In genomic region chr6:140995340-140996135, GRCm38 (mm10) we compare ENCODE assay signal across 8 mouse cellular contexts.
DNase-seq lines count a peak whose midpoint lies in the region; ATAC-seq and TF ChIP-seq lines count a peak whose summit lies in the region.

No protein-coding gene starts in this region.

- WGBS in hindbrain, postnatal 0 days, result 74% methylated on average over 14 of the region's 14 CpGs
- WGBS in hindbrain, embryonic 13.5 days, result 79% methylated on average over 14 of the region's 14 CpGs
- 77% methylated on average over 14 of the region's 14 CpGs for WGBS in kidney, embryonic 15.5 days

- no peak for TF ChIP-seq POLR2A in brain, embryonic 14.5 days (IDR thresholded peaks at IDR 0.05; ENCODE audit: borderline replicate concordance, extremely low read depth, insufficient read depth, insufficient read length, poor library complexity, severe bottlenecking)

- DNase-seq in hindbrain, postnatal 0 days (ENCODE audit: low spot score), result peak; percentile 52
- peak; percentile 68 for DNase-seq in brain, embryonic 14.5 days (ENCODE audit: low read depth)
- DNase-seq in left cerebral cortex, postnatal 36 days (ENCODE audit: low spot score in 2 of 2), result no peak
- DNase-seq in urinary bladder, postnatal 14 days (ENCODE audit: low spot score), result no peak

- no peak for ATAC-seq in hindbrain, postnatal 0 days
- ATAC-seq in hindbrain, embryonic 13.5 days (ENCODE audit: low FRiP score), result no peak
- ATAC-seq in granulocyte monocyte progenitor cell, adult 5-6 weeks (replicated peaks; ENCODE audit: poor library complexity, severe bottlenecking), result peak; percentile 81
- ATAC-seq in megakaryocyte progenitor cell, adult 5-6 weeks (replicated peaks; ENCODE audit: poor library complexity), result peak; percentile 83
- ATAC-seq in kidney, embryonic 15.5 days (replicated peaks; ENCODE audit: low FRiP score), result no peak

- H3K9me3 ChIP-seq in hindbrain, postnatal 0 days (ENCODE audit: low read length), result no peaks in the 10 kb centered on the region
- no peaks in the 10 kb centered on the region for H3K9me3 ChIP-seq in hindbrain, embryonic 13.5 days
- peaks cover 4% of the 10 kb centered on the region; the same call in 1 of the 2 replicates for H3K9me3 ChIP-seq in kidney, embryonic 15.5 days (replicated peaks)

- H3K9ac ChIP-seq in hindbrain, postnatal 0 days (replicated peaks; ENCODE audit: low read length), result no peak overlapping the region
- H3K9ac ChIP-seq in hindbrain, embryonic 13.5 days, result no peak overlapping the region
- no peak overlapping the region for H3K9ac ChIP-seq in kidney, embryonic 15.5 days

- no peaks in the 10 kb centered on the region for H3K36me3 ChIP-seq in hindbrain, postnatal 0 days (ENCODE audit: insufficient read depth, low read length)
- no peaks in the 10 kb centered on the region for H3K36me3 ChIP-seq in hindbrain, embryonic 13.5 days
- H3K36me3 ChIP-seq in kidney, embryonic 15.5 days, result no peaks in the 10 kb centered on the region

- intact Hi-C loops in left cerebral cortex, postnatal 36 days (cut with DNase I), result no loop called here

- TF ChIP-seq CTCF in hindbrain, postnatal 0 days (IDR thresholded peaks at IDR 0.05; ENCODE audit: low read depth), result peak; percentile 59
- peak; percentile 60; the same call in 1 of the 2 replicates for TF ChIP-seq CTCF in brain, embryonic 14.5 days (IDR thresholded peaks at IDR 0.05; ENCODE audit: borderline replicate concordance, extremely low read depth, insufficient read depth, insufficient read length)

- no peak overlapping the region for H3K4me2 ChIP-seq in hindbrain, postnatal 0 days (ENCODE audit: low read depth, low read length)
- no peak overlapping the region for H3K4me2 ChIP-seq in hindbrain, embryonic 13.5 days
- no peak overlapping the region for H3K4me2 ChIP-seq in kidney, embryonic 15.5 days

- H3K4me3 ChIP-seq in hindbrain, postnatal 0 days (ENCODE audit: low read length), result no peak overlapping the region
- no peak overlapping the region for H3K4me3 ChIP-seq in hindbrain, embryonic 13.5 days
- no peak overlapping the region for H3K4me3 ChIP-seq in kidney, embryonic 15.5 days (replicated peaks)

- no peaks in the 10 kb centered on the region for H3K27me3 ChIP-seq in hindbrain, postnatal 0 days (ENCODE audit: insufficient read depth, low read length)
- no peaks in the 10 kb centered on the region for H3K27me3 ChIP-seq in hindbrain, embryonic 13.5 days
- no peaks in the 10 kb centered on the region for H3K27me3 ChIP-seq in kidney, embryonic 15.5 days

- H3K4me1 ChIP-seq in hindbrain, postnatal 0 days (ENCODE audit: insufficient read depth, low read length), result peaks cover 5% of the 10 kb centered on the region; the same call in 1 of the 2 replicates
- peaks cover 9% of the 10 kb centered on the region for H3K4me1 ChIP-seq in hindbrain, embryonic 13.5 days (replicated peaks)
- no peaks in the 10 kb centered on the region for H3K4me1 ChIP-seq in kidney, embryonic 15.5 days

- no peak overlapping the region for H3K27ac ChIP-seq in hindbrain, postnatal 0 days
- H3K27ac ChIP-seq in hindbrain, embryonic 13.5 days, result no peak overlapping the region
- H3K27ac ChIP-seq in kidney, embryonic 15.5 days, result no peak overlapping the region

Comparison
In these comparisons a context has a peak if more than half of its experiments do, and no peak if none do; other contexts are left out.
1. ATAC-seq: peak in granulocyte monocyte progenitor cell, adult 5-6 weeks (single experiment) and megakaryocyte progenitor cell, adult 5-6 weeks (single experiment); none in hindbrain, postnatal 0 days (single experiment), hindbrain, embryonic 13.5 days (single experiment) and kidney, embryonic 15.5 days (single experiment).
2. DNase-seq: peak in hindbrain, postnatal 0 days (single experiment) and brain, embryonic 14.5 days (single experiment); none in left cerebral cortex, postnatal 36 days (0 of 2) and urinary bladder, postnatal 14 days (single experiment).